Mouse (Mus musculus): ENCODE measurements around the gene Tead2.
"Not testable (repeated sequence)": the region's sequence is repeated elsewhere in the genome, so short reads cannot be mapped to it uniquely, and the experiment has no call there.

The Tead2 gene

GRCm38 (mm10) chr7:45215673-45216441 lies at the start of gene Tead2:
Tead2 (plus strand) TSS chr7:45215753.
- DNase-seq = no peak

GRCm38 (mm10) chr7:45166950-45167401 lies 48.6 kb upstream of the Tead2 start:
- DNase-seq = peak; percentile 66

GRCm38 (mm10) chr7:45167761-45168445 lies 47.6 kb upstream of the Tead2 start:
- peak; percentile 80 for DNase-seq

GRCm38 (mm10) chr7:45168656-45169055 lies 46.9 kb upstream of the Tead2 start:
- DNase-seq = peak; percentile 65

- DNase-seq = peak; percentile 64
Measured at GRCm38 (mm10) chr7:45169495-45169894, 46.1 kb upstream of the Tead2 start.

GRCm38 (mm10) chr7:45172974-45173373 lies 42.6 kb upstream of the Tead2 start:
- no peak for DNase-seq

GRCm38 (mm10) chr7:45173772-45174171 lies 41.8 kb upstream of the Tead2 start:
- DNase-seq = not testable (repeated sequence)

- DNase-seq = no peak
Measured at GRCm38 (mm10) chr7:45174567-45175280, 40.8 kb upstream of the Tead2 start.

- no peak for DNase-seq
Measured at GRCm38 (mm10) chr7:45175398-45175797, 40.2 kb upstream of the Tead2 start.

GRCm38 (mm10) chr7:45175929-45176328 lies 39.6 kb upstream of the Tead2 start:
- DNase-seq = no peak

GRCm38 (mm10) chr7:45176356-45176755 lies 39.2 kb upstream of the Tead2 start:
- no peak for DNase-seq

GRCm38 (mm10) chr7:45178550-45178949 lies 37.0 kb upstream of the Tead2 start:
- no peak for DNase-seq

- no peak for DNase-seq
Measured at GRCm38 (mm10) chr7:45179469-45179868, 36.1 kb upstream of the Tead2 start, which contains the start of gene Gfy. Gfy (minus strand) TSS chr7:45179569.

- no peak for DNase-seq
Measured at GRCm38 (mm10) chr7:45180896-45181477, 34.6 kb upstream of the Tead2 start, which contains the start of gene Pth2. Pth2 (plus strand) TSS chr7:45180995.

GRCm38 (mm10) chr7:45181540-45181939 lies 34.0 kb upstream of the Tead2 start:
- no peak for DNase-seq

- peak; percentile 85 for DNase-seq
Measured at GRCm38 (mm10) chr7:45182199-45182601, 33.4 kb upstream of the Tead2 start.

GRCm38 (mm10) chr7:45182606-45183005 lies 32.9 kb upstream of the Tead2 start:
- no peak for DNase-seq

GRCm38 (mm10) chr7:45183672-45184071 lies 31.9 kb upstream of the Tead2 start:
- no peak for DNase-seq

GRCm38 (mm10) chr7:45185921-45186320 lies 29.6 kb upstream of the Tead2 start:
- DNase-seq = no peak

GRCm38 (mm10) chr7:45189600-45189999 lies 26.0 kb upstream of the Tead2 start:
- DNase-seq = no peak

GRCm38 (mm10) chr7:45190186-45190585 lies 25.4 kb upstream of the Tead2 start:
- no peak for DNase-seq

- DNase-seq = no peak
Measured at GRCm38 (mm10) chr7:45191161-45191560, 24.4 kb upstream of the Tead2 start.

GRCm38 (mm10) chr7:45191803-45192363 lies 23.7 kb upstream of the Tead2 start:
- DNase-seq = peak; percentile 82
